Mouse (Mus musculus) adrenal gland, postnatal 10 days (tissue): ENCODE measurements at regions not wholly inside any gene's neighbourhood (a gene's known extent, or its start where the extent isn't known, plus 50 kb on each side); places are given as distances from the start of the nearest gene placed in this dataset.

Source experiments
- DNase-seq: peaks from one replicate; pipeline ENCODE4 v3.0.0; 2021; ENCODE audit warnings: mixed read lengths

- no peak for DNase-seq
Measured at GRCm38 (mm10) chr4:55615808-55616207, 83.5 kb upstream of the Klf4 start.

- no peak for DNase-seq
Measured at GRCm38 (mm10) chr4:55613523-55613922, 81.3 kb upstream of the Klf4 start.

- no peak for DNase-seq
Measured at GRCm38 (mm10) chr4:55610998-55611397, 78.7 kb upstream of the Klf4 start.

GRCm38 (mm10) chr4:55609214-55609613 is 76.9 kb upstream of the Klf4 start:
- DNase-seq: no peak

GRCm38 (mm10) chr4:55605541-55605940 is 73.3 kb upstream of the Klf4 start:
- DNase-seq: no peak

- DNase-seq: peak; percentile 26
Measured at GRCm38 (mm10) chr4:55604915-55605314, 72.6 kb upstream of the Klf4 start.

GRCm38 (mm10) chr4:55603821-55604435 is 71.7 kb upstream of the Klf4 start:
- DNase-seq: no peak

GRCm38 (mm10) chr4:55595203-55595602 is 62.9 kb upstream of the Klf4 start:
- DNase-seq: no peak

GRCm38 (mm10) chr4:55594699-55595098 is 62.4 kb upstream of the Klf4 start:
- DNase-seq: no peak

GRCm38 (mm10) chr4:55593132-55593531 is 60.9 kb upstream of the Klf4 start:
- no peak for DNase-seq

GRCm38 (mm10) chr4:55586212-55586611 is 53.9 kb upstream of the Klf4 start:
- DNase-seq: no peak

GRCm38 (mm10) chr4:55583589-55583988 is 51.3 kb upstream of the Klf4 start:
- no peak for DNase-seq
